Mouse (Mus musculus): ENCODE results near the gene Pear1. TPM values are rescaled to one million over a fixed set of nuclear protein-coding genes. Genes with fewer than 3 reads are reported as not detected.

Pear1 gene
- total RNA-seq, 2 experiments from 2014 or later, result 19.6 to 19.7 TPM

GRCm38 (mm10) chr3:87809322-87809962 lies 14.7 kb downstream of the Pear1 start:
- no peak for DNase-seq

GRCm38 (mm10) chr3:87804038-87804677 lies 19.9 kb downstream of the Pear1 start:
- DNase-seq, result no peak

GRCm38 (mm10) chr3:87801681-87802080 lies 22.4 kb downstream of the Pear1 start:
- DNase-seq, result no peak

- DNase-seq, result peak; percentile 52
Measured at GRCm38 (mm10) chr3:87796736-87797334, 27.3 kb downstream of the Pear1 start, which contains the start of gene Insrr. TSS of gene Insrr (plus strand) at chr3:87796951.

GRCm38 (mm10) chr3:87795336-87796277 lies 28.5 kb downstream of the Pear1 start:
- DNase-seq, result peak; percentile 79

- no peak for DNase-seq
Measured at GRCm38 (mm10) chr3:87794922-87795325, 29.2 kb downstream of the Pear1 start, which contains the start of gene Ntrk1. TSS of gene Ntrk1 (minus strand) at chr3:87795162.

- DNase-seq, result no peak
Measured at GRCm38 (mm10) chr3:87789768-87790167, 34.3 kb downstream of the Pear1 start.

GRCm38 (mm10) chr3:87789248-87789647 lies 34.9 kb downstream of the Pear1 start:
- DNase-seq, result no peak

- no peak for DNase-seq
Measured at GRCm38 (mm10) chr3:87785626-87786214, 38.4 kb downstream of the Pear1 start.

GRCm38 (mm10) chr3:87785156-87785555 lies 39.0 kb downstream of the Pear1 start:
- no peak for DNase-seq

GRCm38 (mm10) chr3:87783282-87784023 lies 40.7 kb downstream of the Pear1 start:
- DNase-seq, result no peak

- no peak for DNase-seq
Measured at GRCm38 (mm10) chr3:87779086-87779485, 45.0 kb downstream of the Pear1 start.

- no peak for DNase-seq
Measured at GRCm38 (mm10) chr3:87778283-87778682, 45.8 kb downstream of the Pear1 start.

GRCm38 (mm10) chr3:87771088-87771487 lies 53.0 kb downstream of the Pear1 start:
- DNase-seq, result no peak

GRCm38 (mm10) chr3:87770280-87770679 lies 53.8 kb downstream of the Pear1 start:
- no peak for DNase-seq

- no peak for DNase-seq
Measured at GRCm38 (mm10) chr3:87769506-87769905, 54.6 kb downstream of the Pear1 start.

- DNase-seq, result peak; percentile 90
Measured at GRCm38 (mm10) chr3:87768844-87769243, 55.3 kb downstream of the Pear1 start.

GRCm38 (mm10) chr3:87768431-87768830 lies 55.7 kb downstream of the Pear1 start:
- DNase-seq, result no peak

GRCm38 (mm10) chr3:87767764-87768163 lies 56.3 kb downstream of the Pear1 start:
- no peak for DNase-seq

- no peak for DNase-seq
Measured at GRCm38 (mm10) chr3:87766284-87766667, 57.8 kb downstream of the Pear1 start.

GRCm38 (mm10) chr3:87765631-87766283 lies 58.3 kb downstream of the Pear1 start:
- no peak for DNase-seq
